In genomic region chr5:107986255-107986966, GRCm38 (mm10) we compare ENCODE assay signal across 8 mouse cellular contexts. TPM values are rescaled to one million over a fixed set of nuclear protein-coding genes. Genes with fewer than 3 reads are reported as not detected.
A peak's percentile ranks its signal among the peaks of the same experiment; 100 is the strongest.
DNase-seq lines count a peak whose midpoint lies in the region; ATAC-seq and TF ChIP-seq lines count a peak whose summit lies in the region.

No protein-coding gene starts in this region.

- ATAC-seq in hindbrain, postnatal 0 days, result peak; percentile 79

- H3K27ac ChIP-seq in hindbrain, postnatal 0 days, result peak overlapping the region; percentile 98

- no peaks in the 10 kb centered on the region for H3K4me1 ChIP-seq in hindbrain, postnatal 0 days (ENCODE audit: insufficient read depth, low read length)

- peak overlapping the region; percentile 90 for H3K4me3 ChIP-seq in hindbrain, postnatal 0 days (ENCODE audit: low read length)

- WGBS in hindbrain, postnatal 0 days, result under 1% methylated on average over 44 of the region's 54 CpGs

- no peaks in the 10 kb centered on the region for H3K27me3 ChIP-seq in hindbrain, postnatal 0 days (ENCODE audit: insufficient read depth, low read length)

- no peaks in the 10 kb centered on the region for H3K9me3 ChIP-seq in hindbrain, postnatal 0 days (ENCODE audit: low read length)

- peak overlapping the region; percentile 91 for H3K9ac ChIP-seq in hindbrain, postnatal 0 days (replicated peaks; ENCODE audit: low read length)

- H3K4me2 ChIP-seq in hindbrain, postnatal 0 days (ENCODE audit: low read depth, low read length), result peak overlapping the region; percentile 73

- H3K36me3 ChIP-seq in hindbrain, postnatal 0 days (ENCODE audit: insufficient read depth, low read length), result no peaks in the 10 kb centered on the region

- DNase-seq in R1 (ENCODE audit: low read depth, low spot score), result peak; percentile 87
- DNase-seq in cerebellum, postnatal 14 days, result peak; percentile 68 to 77
- peak; percentile 50 for DNase-seq in frontal cortex, postnatal 10 days (ENCODE audit: low spot score in 2 of 2)
- DNase-seq in hindbrain, postnatal 0 days (ENCODE audit: low spot score), result peak; percentile 82
- peak; percentile 45 to 70 for DNase-seq in left cerebral cortex, adult 18-20 months (ENCODE audit: low spot score in 2 of 2)
- DNase-seq in lung, postnatal 36 days, result peak; percentile 86
- peak; percentile 80 for DNase-seq in retina, embryonic 14.5 days (ENCODE audit: low spot score)
- DNase-seq in thymus, postnatal 36 days, result peak; percentile 71 to 73

- peak; percentile 77 for TF ChIP-seq CTCF in hindbrain, postnatal 0 days (IDR thresholded peaks at IDR 0.05; ENCODE audit: low read depth)

RNA-seq across cellular contexts. Expression of gene Fam69a, which starts 0.5 kb away (rescaled TPM):
- 16.4 and 28.8 TPM in 2 replicates for total RNA-seq in hindbrain, postnatal 0 days (2014; rRNA removed)
- 73.6 and 79.5 TPM in 2 replicates for polyA plus RNA-seq in hindbrain, postnatal 0 days (2015; fragmentation: Nextera tagmentation; extraction: Ambion mirVana)
- total RNA-seq in left cerebral cortex, adult 18-20 months (2021), result 10 to 100 TPM; 29.1 to 36.2 TPM

Comparison
In these comparisons a context has a peak if more than half of its experiments do, and no peak if none do; other contexts are left out.
1. Peak in every context shown above with its lines: DNase-seq, ATAC-seq, H3K4me3 ChIP-seq and H3K27ac ChIP-seq.